Mouse (Mus musculus) MEL (cell line): ENCODE data around the gene Nuak2. TPM values are rescaled to one million over a fixed set of nuclear protein-coding genes. Genes with fewer than 3 reads are reported as not detected.

Experiments used
- DNase-seq: peaks from one replicate; pipeline ENCODE4 v3.0.0; 2011; ENCODE audit warnings: low read depth, low spot score
- H3K27ac ChIP-seq: 2 replicates; pipeline ENCODE4 v1.5.1; 2012; ENCODE audit warnings: low read depth, mild to moderate bottlenecking, control low read depth, low read length, moderate library complexity; ENCODE audit not compliant: control insufficient read depth
- H3K27me3 ChIP-seq, 2 experiments: fragments of 150-350 bp in 1 of 2; sonication (generic) in 1 of 2; 2 replicates each; pipeline ENCODE4 v1.6.1; 2012; ENCODE audit warnings: low read length in 2 of 2, mild to moderate bottlenecking in 2 of 2, improper control_type of control experiment in 1 of 2, moderate library complexity in 1 of 2; ENCODE audit not compliant: insufficient read depth in 2 of 2, control insufficient read depth in 1 of 2
- H3K36me3 ChIP-seq, 2 experiments: 2 replicates each; pipeline ENCODE4 v1.6.1; 2012 to 2014; ENCODE audit warnings: low read length in 2 of 2, improper control_type of control experiment in 1 of 2, inconsistent platforms in 1 of 2, mild to moderate bottlenecking in 1 of 2; ENCODE audit not compliant: insufficient read depth in 2 of 2, control insufficient read depth in 1 of 2
- H3K4me1 ChIP-seq, 2 experiments: fragments of 150-350 bp in 1 of 2; sonication (generic) in 1 of 2; 2 replicates each; pipeline ENCODE4 v1.6.1; 2012; ENCODE audit warnings: low read length in 2 of 2, improper control_type of control experiment in 1 of 2, mild to moderate bottlenecking in 1 of 2; ENCODE audit not compliant: insufficient read depth in 2 of 2, control insufficient read depth in 1 of 2
- H3K4me3 ChIP-seq, 2 experiments: fragments of 150-350 bp in 1 of 2; sonication (generic) in 1 of 2; 2 replicates each; pipeline ENCODE4 v1.5.1; 2012; ENCODE audit warnings: low read depth in 2 of 2, low read length in 2 of 2, mild to moderate bottlenecking in 2 of 2, moderate library complexity in 2 of 2, control low read depth in 1 of 2, improper control_type of control experiment in 1 of 2; ENCODE audit not compliant: control insufficient read depth in 1 of 2, insufficient read depth in 1 of 2
- H3K79me2 ChIP-seq: 2 replicates; pipeline ENCODE4 v1.6.1; 2012; ENCODE audit warnings: mild to moderate bottlenecking, low read length, moderate library complexity; ENCODE audit not compliant: control insufficient read depth, poor library complexity, insufficient read depth
- H3K9ac ChIP-seq: 2 replicates; pipeline ENCODE4 v1.6.1; 2012; ENCODE audit warnings: low read depth, mild to moderate bottlenecking, control low read depth, low read length, moderate library complexity; ENCODE audit not compliant: control insufficient read depth, poor library complexity, severe bottlenecking
- H3K9me3 ChIP-seq: fragments of 150-350 bp; sonication (generic); replicated peaks from 2 replicates; pipeline ENCODE4 v1.6.1; 2012; ENCODE audit warnings: mild to moderate bottlenecking, low read length, improper control_type of control experiment, moderate library complexity; ENCODE audit not compliant: insufficient read depth
- CHD1 ChIP-seq: IDR thresholded peaks from 2 replicates; pipeline ENCODE4 v1.6.1; 2012; ENCODE audit warnings: low read depth, mild to moderate bottlenecking, inconsistent platforms, low read length, improper control_type of control experiment
- CHD2 ChIP-seq: IDR thresholded peaks from 2 replicates; pipeline ENCODE4 v1.6.1; 2011; ENCODE audit warnings: low read length, improper control_type of control experiment
- CTCF ChIP-seq, 3 experiments: IDR thresholded peaks in 2 of 3; conservative IDR thresholded peaks in 1 of 3; 2 replicates each; pipeline ENCODE4 v1.5.1; 2011 to 2012; ENCODE audit warnings: low read length in 3 of 3, low read depth in 2 of 3, mild to moderate bottlenecking in 2 of 3, improper control_type of control experiment in 1 of 3, inconsistent platforms in 1 of 3, mixed read lengths in 1 of 3, moderate library complexity in 1 of 3; ENCODE audit not compliant: control insufficient read depth in 1 of 3, insufficient read depth in 1 of 3, poor library complexity in 1 of 3, severe bottlenecking in 1 of 3
- E2F4 ChIP-seq: IDR thresholded peaks from 2 replicates; pipeline ENCODE4 v1.6.1; 2011; ENCODE audit warnings: low read depth, low read length, improper control_type of control experiment, borderline replicate concordance
- ELF1 ChIP-seq: IDR thresholded peaks from 2 replicates; pipeline ENCODE4 v1.6.1; 2014; ENCODE audit warnings: low read depth, mild to moderate bottlenecking, inconsistent platforms, low read length, improper control_type of control experiment, moderate library complexity
- EP300 ChIP-seq, 2 experiments: IDR thresholded peaks; 2 replicates each; pipeline ENCODE4 v1.6.1; 2011; ENCODE audit warnings: improper control_type of control experiment in 2 of 2, low read length in 2 of 2, low read depth in 1 of 2, mild to moderate bottlenecking in 1 of 2
- ETS1 ChIP-seq: IDR thresholded peaks from 2 replicates; pipeline ENCODE4 v1.6.1; 2012; ENCODE audit warnings: low read depth, mild to moderate bottlenecking, inconsistent platforms, low read length, improper control_type of control experiment, moderate library complexity
- GABPA ChIP-seq: IDR thresholded peaks from 2 replicates; pipeline ENCODE4 v1.6.1; 2012; ENCODE audit warnings: low read depth, mild to moderate bottlenecking, inconsistent platforms, low read length, improper control_type of control experiment, moderate library complexity
- GATA1 ChIP-seq: IDR thresholded peaks from 2 replicates; pipeline ENCODE4 v1.6.1; 2011; ENCODE audit warnings: low read depth, low read length, improper control_type of control experiment
- MAFK ChIP-seq: IDR thresholded peaks from 2 replicates; pipeline ENCODE4 v1.6.1; 2011; ENCODE audit warnings: low read depth, mild to moderate bottlenecking, low read length, improper control_type of control experiment, borderline replicate concordance
- MXI1 ChIP-seq: IDR thresholded peaks from 2 replicates; pipeline ENCODE4 v1.6.1; 2011; ENCODE audit warnings: mild to moderate bottlenecking, low read depth, low read length, improper control_type of control experiment
- NRF1 ChIP-seq: IDR thresholded peaks from 2 replicates; pipeline ENCODE4 v1.6.1; 2014; ENCODE audit warnings: low read depth, mild to moderate bottlenecking, inconsistent platforms, low read length, improper control_type of control experiment, moderate library complexity; ENCODE audit not compliant: poor library complexity, insufficient read depth, severe bottlenecking
- POLR2AphosphoS5 ChIP-seq: IDR thresholded peaks from 2 replicates; pipeline ENCODE4 v1.6.1; 2012; ENCODE audit warnings: low read depth, borderline replicate concordance, mild to moderate bottlenecking, inconsistent platforms, low read length, moderate library complexity, mixed read lengths
- RAD21 ChIP-seq: IDR thresholded peaks from 2 replicates; pipeline ENCODE4 v1.6.1; 2011; ENCODE audit warnings: mild to moderate bottlenecking, low read depth, low read length, improper control_type of control experiment
- RCOR1 ChIP-seq: IDR thresholded peaks from 2 replicates; pipeline ENCODE4 v1.6.1; 2012; ENCODE audit warnings: low read depth, mild to moderate bottlenecking, inconsistent platforms, low read length, improper control_type of control experiment
- SMC3 ChIP-seq: IDR thresholded peaks from 2 replicates; pipeline ENCODE4 v1.6.1; 2011; ENCODE audit warnings: low read depth, low read length, improper control_type of control experiment
- TAL1 ChIP-seq: IDR thresholded peaks from 2 replicates; pipeline ENCODE4 v1.6.1; 2012; ENCODE audit warnings: mild to moderate bottlenecking, inconsistent platforms, low read length, moderate library complexity, mixed read lengths
- TBP ChIP-seq: IDR thresholded peaks from 2 replicates; pipeline ENCODE4 v1.8.0; 2011; ENCODE audit warnings: low read depth, low read length, improper control_type of control experiment
- TCF12 ChIP-seq: IDR thresholded peaks from 2 replicates; pipeline ENCODE4 v1.6.1; 2014; ENCODE audit warnings: low read depth, mild to moderate bottlenecking, inconsistent platforms, low read length, improper control_type of control experiment, moderate library complexity
- UBTF ChIP-seq: IDR thresholded peaks from 2 replicates; pipeline ENCODE4 v1.6.1; 2012; ENCODE audit warnings: low read depth, mild to moderate bottlenecking, inconsistent platforms, low read length, improper control_type of control experiment, moderate library complexity, borderline replicate concordance; ENCODE audit not compliant: insufficient read depth
- USF1 ChIP-seq: IDR thresholded peaks from 2 replicates; pipeline ENCODE4 v1.6.1; 2014; ENCODE audit warnings: low read depth, mild to moderate bottlenecking, inconsistent platforms, low read length, improper control_type of control experiment, moderate library complexity
- USF2 ChIP-seq, 2 experiments: IDR thresholded peaks; 2 replicates each; pipeline ENCODE4 v1.6.1; 2011 to 2012; ENCODE audit warnings: improper control_type of control experiment in 2 of 2, low read length in 2 of 2, borderline replicate concordance in 1 of 2, inconsistent platforms in 1 of 2, low read depth in 1 of 2, mild to moderate bottlenecking in 1 of 2; ENCODE audit not compliant: insufficient read depth in 1 of 2
- ZC3H11A ChIP-seq: IDR thresholded peaks from 2 replicates; pipeline ENCODE4 v1.6.1; 2012; ENCODE audit warnings: low read depth, mild to moderate bottlenecking, inconsistent platforms, low read length, improper control_type of control experiment
- ZKSCAN1 ChIP-seq: IDR thresholded peaks from 2 replicates; pipeline ENCODE4 v1.6.1; 2012; ENCODE audit warnings: low read depth, mild to moderate bottlenecking, inconsistent platforms, low read length, improper control_type of control experiment, moderate library complexity
- ZMIZ1 ChIP-seq: IDR thresholded peaks from 2 replicates; pipeline ENCODE4 v1.6.1; 2012; ENCODE audit warnings: low read depth, mild to moderate bottlenecking, inconsistent platforms, low read length, improper control_type of control experiment, moderate library complexity
- ZNF384 ChIP-seq: IDR thresholded peaks from 2 replicates; pipeline ENCODE4 v1.6.1; 2012; ENCODE audit warnings: low read depth, mild to moderate bottlenecking, inconsistent platforms, low read length, improper control_type of control experiment
- polyA plus RNA-seq, 2 experiments: library from polyadenylated mRNA; stranded (reverse) in 1 of 2; unstranded in 1 of 2; fragments of >175 nt in 1 of 2; fragments of >200 nt in 1 of 2; gene quantifications; 2 replicates each; pipeline versions ENCODE4 v1.2.1 to v1.2.4; 2012; ENCODE audit warnings: low replicate concordance in 2 of 2, low read depth in 1 of 2; ENCODE audit not compliant: insufficient read length in 2 of 2, insufficient read depth in 1 of 2, missing spikeins in 1 of 2
- total RNA-seq: library from RNA; depleted of rRNA; stranded (reverse); fragments of 300-350 nt; gene quantifications from 2 replicates; pipeline ENCODE4 v1.2.3, GENCODE M21; 2012

The Nuak2 gene
- total and polyA plus RNA-seq, 3 experiments, result 3.0 to 3.2 TPM; not detected in 1

GRCm38 (mm10) chr1:132354234-132354633 is 38.3 kb downstream of the Nuak2 start:
- H3K9ac ChIP-seq, result no peak overlapping the region
- no peaks in the 10 kb centered on the region for H3K27me3 ChIP-seq
- no peaks in the 10 kb centered on the region for H3K79me2 ChIP-seq
- H3K9me3 ChIP-seq, result no peaks in the 10 kb centered on the region
- no peak overlapping the region for H3K4me3 ChIP-seq
- TF ChIP-seq RCOR1, result no peak
- no peak for TF ChIP-seq MXI1
- TF ChIP-seq ZC3H11A, result no peak
- TF ChIP-seq ETS1, result no peak
- no peak for TF ChIP-seq NRF1
- TF ChIP-seq CTCF (IDR thresholded peaks at IDR 0.05 in 2 of 3, conservative IDR thresholded peaks at IDR 0.05 in 1 of 3; ENCODE audit: control insufficient read depth in 1 of 3, insufficient read depth in 1 of 3, low read depth in 2 of 3, low read length in 3 of 3, poor library complexity in 1 of 3, severe bottlenecking in 1 of 3), result no peak
- TF ChIP-seq ZMIZ1, result no peak
- no peak for TF ChIP-seq ZKSCAN1
- TF ChIP-seq EP300 (IDR thresholded peaks at IDR 0.05; ENCODE audit: low read depth in 1 of 2, low read length in 2 of 2), result no peak
- no peak for TF ChIP-seq RAD21
- no peak for TF ChIP-seq CHD1
- no peak for TF ChIP-seq TCF12
- TF ChIP-seq E2F4, result no peak
- TF ChIP-seq MAFK, result no peak
- no peak for TF ChIP-seq SMC3
- no peak for TF ChIP-seq CHD2
- TF ChIP-seq ZNF384, result no peak
- no peak for TF ChIP-seq USF2 (IDR thresholded peaks at IDR 0.05; ENCODE audit: borderline replicate concordance in 1 of 2, insufficient read depth in 1 of 2, low read depth in 1 of 2, low read length in 2 of 2)
- no peak for TF ChIP-seq UBTF
- no peak for DNase-seq
- peaks cover 0 to 7% of the 10 kb centered on the region in 2 experiments; a peak in 2 of 4 replicates for H3K36me3 ChIP-seq
- H3K4me1 ChIP-seq, result peaks cover 2 to 9% of the 10 kb centered on the region in 2 experiments; a peak in 3 of 4 replicates
- H3K27ac ChIP-seq, result no peak overlapping the region

- no peak for DNase-seq
- no peaks in the 10 kb centered on the region for H3K27me3 ChIP-seq
- H3K9ac ChIP-seq, result no peak overlapping the region
- no peaks in the 10 kb centered on the region for H3K9me3 ChIP-seq
- H3K27ac ChIP-seq, result no peak overlapping the region
- H3K4me3 ChIP-seq, result no peak overlapping the region
- H3K36me3 ChIP-seq, result peaks cover 0 to 7% of the 10 kb centered on the region in 2 experiments; a peak in 2 of 4 replicates
- TF ChIP-seq GABPA, result no peak
- TF ChIP-seq ETS1, result no peak
- TF ChIP-seq POLR2AphosphoS5, result no peak
- no peak for TF ChIP-seq ELF1
- TF ChIP-seq ZKSCAN1, result no peak
- TF ChIP-seq GATA1, result no peak
- no peak for TF ChIP-seq TAL1
- no peak for TF ChIP-seq TCF12
- TF ChIP-seq MAFK, result no peak
- TF ChIP-seq E2F4, result no peak
- no peak for TF ChIP-seq TBP
- no peak for TF ChIP-seq SMC3
- TF ChIP-seq USF1, result no peak
- H3K4me1 ChIP-seq, result peaks cover 2 to 9% of the 10 kb centered on the region in 2 experiments; a peak in 3 of 4 replicates
- no peaks in the 10 kb centered on the region for H3K79me2 ChIP-seq
Observed at GRCm38 (mm10) chr1:132355162-132355601, 39.3 kb downstream of the Nuak2 start.
